Mouse (Mus musculus) cerebellum, adult 9-10 months (tissue): Measurements from ENCODE around the gene Gm49405.

Experiments
- DNase-seq: peaks from one replicate; pipeline ENCODE4 v3.0.0; 2022

The Gm49405 gene

DNA sequence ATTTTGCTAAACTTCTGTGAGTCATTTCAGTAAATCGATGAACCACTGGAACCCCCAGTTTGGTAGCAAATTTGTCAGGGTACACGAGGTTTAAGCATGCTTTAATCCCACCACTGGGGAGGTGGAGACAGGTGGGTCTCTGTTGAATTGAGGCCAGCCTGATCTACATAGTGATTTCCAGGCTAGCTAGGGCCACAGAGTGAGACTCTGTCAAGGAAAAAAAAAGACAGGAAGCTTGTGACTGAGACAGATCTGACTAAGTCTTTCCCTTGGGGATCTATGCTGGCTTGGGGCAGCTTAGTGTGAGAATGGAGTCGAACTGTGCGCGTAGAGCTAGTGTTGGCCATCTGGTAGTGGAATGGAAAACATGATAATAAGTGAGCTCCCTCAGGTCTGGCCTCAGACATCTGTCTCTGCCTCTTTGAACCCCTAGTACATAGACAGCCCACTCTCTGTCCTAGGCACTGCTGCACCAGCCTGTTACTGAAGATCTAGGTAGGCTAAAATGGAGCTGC is 52.1 kb downstream of the Gm49405 start:
- DNase-seq = no peak

DNA sequence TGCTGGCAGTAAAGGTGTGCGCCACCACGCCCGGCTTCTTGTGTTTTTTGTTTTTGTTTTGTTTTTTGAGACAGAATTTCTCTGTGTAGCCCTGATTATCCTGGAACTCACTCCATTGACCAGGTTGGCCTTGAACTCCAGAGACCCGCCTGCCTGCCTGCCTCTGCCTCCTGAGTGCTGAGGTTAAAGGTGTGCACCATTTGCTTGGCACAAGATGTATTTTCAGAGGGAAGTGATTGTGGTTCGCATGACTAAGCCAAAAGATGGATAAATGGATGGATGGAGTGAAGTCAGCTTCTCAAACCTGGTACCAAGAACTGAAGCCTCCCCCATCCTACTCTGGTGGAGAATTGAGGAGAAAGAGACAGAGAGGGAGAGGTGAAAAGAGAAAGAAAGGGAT is 54.2 kb downstream of the Gm49405 start:
- DNase-seq = peak; percentile 20
